In genomic region chr5:142502414-142502813, GRCm38 (mm10) we compare ENCODE assay signal across 8 mouse cellular contexts. TPM values are rescaled to one million over a fixed set of nuclear protein-coding genes. Genes with fewer than 3 reads are reported as not detected.
DNase-seq lines count a peak whose midpoint lies in the region; ATAC-seq and TF ChIP-seq lines count a peak whose summit lies in the region.

No protein-coding gene starts in this region.

- H3K9ac ChIP-seq in hindbrain, embryonic 11.5 days (ENCODE audit: low read depth, low read length) = no peak overlapping the region
- H3K9ac ChIP-seq in lung, embryonic 15.5 days = no peak overlapping the region

- H3K27me3 ChIP-seq in Patski = no peaks in the 10 kb centered on the region
- H3K27me3 ChIP-seq in hindbrain, embryonic 11.5 days (ENCODE audit: control insufficient read depth, insufficient read depth, low read length) = no peaks in the 10 kb centered on the region
- H3K27me3 ChIP-seq in lung, embryonic 15.5 days = no peaks in the 10 kb centered on the region

- H3K4me3 ChIP-seq in hindbrain, embryonic 11.5 days (ENCODE audit: low read depth, low read length) = no peak overlapping the region
- no peak overlapping the region for H3K4me3 ChIP-seq in lung, embryonic 15.5 days

- in situ Hi-C loops in Patski (cut with MboI; ENCODE audit: low pct_unique_long_range_greater_than_20kb) = loop anchor here (5.0 to 10.0 kb wide), 2 partner anchors 45 to 212 kb away; no protein-coding TSS in a partner anchor

- ATAC-seq in Patski = peak; percentile 75
- peak; percentile 78 for ATAC-seq in hindbrain, embryonic 11.5 days (ENCODE audit: low FRiP score)
- ATAC-seq in lung, embryonic 15.5 days (ENCODE audit: borderline replicate concordance, extremely low read depth, low FRiP score, low TSS enrichment) = peak; percentile 78; the same call in 1 of the 2 replicates

- no peaks in the 10 kb centered on the region for H3K36me3 ChIP-seq in hindbrain, embryonic 11.5 days (ENCODE audit: control insufficient read depth, insufficient read depth, low read length)
- H3K36me3 ChIP-seq in lung, embryonic 15.5 days = no peaks in the 10 kb centered on the region

- H3K4me2 ChIP-seq in hindbrain, embryonic 11.5 days (replicated peaks; ENCODE audit: low read depth, low read length) = no peak overlapping the region
- no peak overlapping the region for H3K4me2 ChIP-seq in lung, embryonic 15.5 days

- CTCF ChIA-PET in Patski (lab: Charles Lee) = interaction anchor here (0.6 to 5.2 kb wide), 9 partner anchors 10 to 52 kb away, joined by 3 to 34 read pairs (median 4); partner anchors contain the start of gene Radil

- WGBS in hindbrain, embryonic 11.5 days = 11% methylated on average over 3 of the region's 3 CpGs
- 5% methylated on average over 3 of the region's 3 CpGs for WGBS in lung, embryonic 15.5 days

- POLR2A ChIA-PET in Patski (lab: Charles Lee) = interaction anchor here (1.7 kb wide), 1 partner anchor 48 kb away, joined by 4 read pairs; no protein-coding TSS in a partner anchor

- DNase-seq in Patski (ENCODE audit: low read depth, low spot score) = peak; percentile 38
- DNase-seq in cerebellum, postnatal 10 days = peak; percentile 94
- peak; percentile 74 to 81 for DNase-seq in frontal cortex, postnatal 10 days (ENCODE audit: low spot score in 2 of 2)
- DNase-seq in hindbrain, embryonic 11.5 days (ENCODE audit: low spot score) = peak; percentile 83
- peak; percentile 88 for DNase-seq in layer of hippocampus, adult 9-11 months
- peak; percentile 70 for DNase-seq in ovary, postnatal 14 days (ENCODE audit: low spot score)
- DNase-seq in thymus, postnatal 10 days (ENCODE audit: low spot score in 2 of 2) = peak; percentile 14 to 62

- no peaks in the 10 kb centered on the region for H3K9me3 ChIP-seq in hindbrain, embryonic 11.5 days (ENCODE audit: control insufficient read depth, low read length)
- H3K9me3 ChIP-seq in lung, embryonic 15.5 days = no peaks in the 10 kb centered on the region

- no peaks in the 10 kb centered on the region for H3K4me1 ChIP-seq in hindbrain, embryonic 11.5 days (replicated peaks; ENCODE audit: control insufficient read depth, insufficient read depth, low read length)
- H3K4me1 ChIP-seq in lung, embryonic 15.5 days = no peaks in the 10 kb centered on the region

- peak; percentile 87 for TF ChIP-seq CTCF in Patski (IDR thresholded peaks at IDR 0.05)

- no peak overlapping the region for H3K27ac ChIP-seq in hindbrain, embryonic 11.5 days (ENCODE audit: low read depth, low read length)
- no peak overlapping the region for H3K27ac ChIP-seq in lung, embryonic 15.5 days

RNA-seq across cellular contexts. Expression of gene Papolb, which starts 27.5 kb away (rescaled TPM):
- 0.04 TPM for polyA plus RNA-seq in Patski (2021)
- polyA plus RNA-seq in hindbrain, embryonic 11.5 days (2014; fragmentation: Nextera tagmentation; extraction: Ambion mirVana) = 0.12 and 0.32 TPM in 2 replicates
- 0.15 and 0.21 TPM in 2 replicates for polyA plus RNA-seq in lung, embryonic 15.5 days (2015; fragmentation: Nextera tagmentation; extraction: Ambion mirVana)

RNA-seq across cellular contexts. Expression of gene Ap5z1, which starts 38.7 kb away (rescaled TPM):
- polyA plus RNA-seq in Patski (2021) = 30.6 TPM
- 9.2 and 9.6 TPM in 2 replicates for polyA plus RNA-seq in hindbrain, embryonic 11.5 days (2014; fragmentation: Nextera tagmentation; extraction: Ambion mirVana)
- polyA plus RNA-seq in lung, embryonic 15.5 days (2015; fragmentation: Nextera tagmentation; extraction: Ambion mirVana) = 7.8 and 8.8 TPM in 2 replicates

RNA-seq across cellular contexts. Expression of gene Radil, which starts 48.5 kb away (rescaled TPM):
- polyA plus RNA-seq in Patski (2021) = 0.42 TPM
- 2.6 and 2.8 TPM in 2 replicates for polyA plus RNA-seq in hindbrain, embryonic 11.5 days (2014; fragmentation: Nextera tagmentation; extraction: Ambion mirVana)
- polyA plus RNA-seq in lung, embryonic 15.5 days (2015; fragmentation: Nextera tagmentation; extraction: Ambion mirVana) = 2.6 and 3.5 TPM in 2 replicates

Comparison
In these comparisons a context has a peak if more than half of its experiments do, and no peak if none do; other contexts are left out.
1. DNase-seq: peak in every context shown above with its lines; median percentile 94 in cerebellum, postnatal 10 days; 88 in layer of hippocampus, adult 9-11 months; 83 in hindbrain, embryonic 11.5 days; 78 in frontal cortex, postnatal 10 days; 70 in ovary, postnatal 14 days; 38 in Patski; 38 in thymus, postnatal 10 days.